Mouse (Mus musculus) midbrain, postnatal 0 days (tissue): ENCODE results near the gene Igf2bp1. TPM values are rescaled to one million over a fixed set of nuclear protein-coding genes. Genes with fewer than 3 reads are reported as not detected.

Source experiments
- ATAC-seq: fragments of 200-750 bp; cut with Nextera tagmentation; 2 replicates; pipeline ENCODE4 v1.8.0; 2017; ENCODE audit warnings: moderate number of reproducible peaks, mild to moderate bottlenecking, moderate TSS enrichment, moderate library complexity; ENCODE audit not compliant: low FRiP score
- DNase-seq: peaks from one replicate; pipeline ENCODE4 v3.0.0-alpha.2; 2015; ENCODE audit warnings: low spot score
- H3K27ac ChIP-seq: fragments of 300-500 bp; sonication (generic); 2 replicates; pipeline ENCODE4 v1.5.1; 2014; ENCODE audit warnings: low read depth, mild to moderate bottlenecking, low read length, mixed read lengths
- H3K27me3 ChIP-seq: fragments of 300-500 bp; sonication (generic); 2 replicates; pipeline ENCODE4 v1.6.1; 2014; ENCODE audit warnings: low read length, control low read depth, mixed read lengths; ENCODE audit not compliant: insufficient read depth
- H3K36me3 ChIP-seq: fragments of 300-500 bp; sonication (generic); 2 replicates; pipeline ENCODE4 v1.6.1; 2014; ENCODE audit warnings: low read length, control low read depth, mixed read lengths; ENCODE audit not compliant: insufficient read depth
- H3K4me1 ChIP-seq: fragments of 300-500 bp; sonication (generic); 2 replicates; pipeline ENCODE4 v1.6.1; 2014; ENCODE audit warnings: mild to moderate bottlenecking, control low read depth, antibody characterized with exemption, low read length, mixed read lengths; ENCODE audit not compliant: insufficient read depth
- H3K4me2 ChIP-seq: fragments of 300-500 bp; sonication (generic); 2 replicates; pipeline ENCODE4 v1.6.1; 2014; ENCODE audit warnings: low read depth, mild to moderate bottlenecking, low read length, mixed read lengths; ENCODE audit not compliant: poor library complexity, severe bottlenecking
- H3K4me3 ChIP-seq: fragments of 300-500 bp; sonication (generic); 2 replicates; pipeline ENCODE4 v1.5.1; 2014; ENCODE audit warnings: low read depth, mild to moderate bottlenecking, low read length, moderate library complexity
- H3K9ac ChIP-seq: fragments of 300-500 bp; sonication (generic); replicated peaks from 2 replicates; pipeline ENCODE4 v1.6.1; 2014; ENCODE audit warnings: mild to moderate bottlenecking, low read length, moderate library complexity, mixed read lengths; ENCODE audit not compliant: poor library complexity, severe bottlenecking
- H3K9me3 ChIP-seq: fragments of 300-500 bp; sonication (generic); 2 replicates; pipeline ENCODE4 v1.6.1; 2016; ENCODE audit warnings: low read length, control low read depth
- CTCF ChIP-seq: IDR thresholded peaks from 2 replicates; pipeline ENCODE4 v1.5.1; 2016; ENCODE audit warnings: antibody characterized with exemption, mild to moderate bottlenecking
- WGBS: fragments of 180-500 bp; shearing (Covaris S2); extraction: QIAGEN DNeasy Blood & Tissue Kit; methylation state at CpG from one replicate; pipeline ENCODE4 v1.1.7; 2014; 5-methylcytosine and 5-hydroxymethylcytosine counted together
- polyA plus RNA-seq: library from polyadenylated mRNA; unstranded; fragments of >200 nt; fragmentation: Nextera tagmentation; extraction: Ambion mirVana; gene quantifications from 2 replicates; pipeline ENCODE4 v1.2.1, GENCODE M21; 2015
- total RNA-seq: library from RNA; depleted of rRNA; stranded (reverse); fragments of >200 nt; gene quantifications from 2 replicates; pipeline ENCODE4 v1.2.3, GENCODE M21; 2014; rRNA removed

The Igf2bp1 gene
- total RNA-seq (2.2 and 3.2 TPM in 2 replicates), polyA plus RNA-seq (1.2 and 1.3 TPM in 2 replicates)

GRCm38 (mm10) chr11:96005403-96006271 lies at the start of gene Igf2bp1:
Gene Igf2bp1, minus strand, starts transcription at chr11:96005940.
- H3K4me2 ChIP-seq, result peak within 1 kb of the TSS; percentile 75
- no peaks in the 10 kb centered on the region; the same call in 1 of the 2 replicates for H3K4me1 ChIP-seq
- H3K36me3 ChIP-seq, result no peaks in the 10 kb centered on the region
- H3K9me3 ChIP-seq, result no peaks in the 10 kb centered on the region
- DNase-seq (peak; percentile 56), ATAC-seq (peak; percentile 54)
- H3K9ac ChIP-seq, result peak within 1 kb of the TSS; percentile 55
- 0 out of 2 replicates have a peak within 1 kb of the TSS, but pooled peaks have one; percentile 12 for H3K27ac ChIP-seq
- H3K4me3 ChIP-seq, result peak within 1 kb of the TSS; percentile 49
- no peaks in the 10 kb centered on the region for H3K27me3 ChIP-seq
- TF ChIP-seq CTCF, result no peak
- WGBS, result under 1% methylated on average over 62 of the region's 74 CpGs

- Histone ChIP-seq H3K4me3 (no peak overlapping the region), H3K27me3 (no peaks in the 10 kb centered on the region), H3K9ac (no peak overlapping the region), H3K27ac (no peak overlapping the region), H3K9me3 (no peaks in the 10 kb centered on the region), H3K36me3 (peaks cover 57% of the 10 kb centered on the region), H3K4me2 (no peak overlapping the region), H3K4me1 (no peaks in the 10 kb centered on the region)
- no peak for TF ChIP-seq CTCF
- ATAC-seq (no peak), DNase-seq (no peak)
- 97% methylated on average over 3 of the region's 3 CpGs for WGBS
Observed at GRCm38 (mm10) chr11:96050854-96051253, 45.1 kb upstream of the Igf2bp1 start.

GRCm38 (mm10) chr11:96049939-96050338 lies 44.2 kb upstream of the Igf2bp1 start:
- Histone ChIP-seq H3K4me2 (no peak overlapping the region), H3K36me3 (peaks cover 58% of the 10 kb centered on the region), H3K9ac (no peak overlapping the region), H3K9me3 (no peaks in the 10 kb centered on the region), H3K27me3 (no peaks in the 10 kb centered on the region), H3K4me3 (no peak overlapping the region), H3K27ac (no peak overlapping the region), H3K4me1 (no peaks in the 10 kb centered on the region)
- no peak for DNase-seq
- 78% methylated on average over 4 of the region's 4 CpGs for WGBS
- no peak for ATAC-seq
- TF ChIP-seq CTCF, result no peak

GRCm38 (mm10) chr11:96047469-96048373 lies 42.0 kb upstream of the Igf2bp1 start:
- Histone ChIP-seq H3K36me3 (peaks cover 59% of the 10 kb centered on the region), H3K4me3 (no peak overlapping the region), H3K27ac (no peak overlapping the region), H3K27me3 (no peaks in the 10 kb centered on the region), H3K9me3 (no peaks in the 10 kb centered on the region), H3K4me1 (no peaks in the 10 kb centered on the region), H3K4me2 (no peak overlapping the region), H3K9ac (no peak overlapping the region)
- TF ChIP-seq CTCF, result no peak
- ATAC-seq (no peak), DNase-seq (no peak)
- WGBS, result 89% methylated on average over 4 of the region's 4 CpGs

GRCm38 (mm10) chr11:96046793-96047192 lies 41.1 kb upstream of the Igf2bp1 start:
- Histone ChIP-seq H3K36me3 (peaks cover 55% of the 10 kb centered on the region), H3K4me1 (no peaks in the 10 kb centered on the region), H3K9ac (no peak overlapping the region), H3K27ac (no peak overlapping the region), H3K27me3 (no peaks in the 10 kb centered on the region), H3K9me3 (no peaks in the 10 kb centered on the region), H3K4me3 (no peak overlapping the region), H3K4me2 (no peak overlapping the region)
- DNase-seq (no peak), ATAC-seq (no peak)
- 89% methylated on average over 2 of the region's 2 CpGs for WGBS
- no peak for TF ChIP-seq CTCF
